Mouse (Mus musculus): ENCODE results near the gene Rsph9. TPM values are rescaled to one million over a fixed set of nuclear protein-coding genes. Genes with fewer than 3 reads are reported as not detected.

Gene Rsph9
- polyA plus RNA-seq, 1 experiment from 2014 or later = 62.7 TPM

DNA sequence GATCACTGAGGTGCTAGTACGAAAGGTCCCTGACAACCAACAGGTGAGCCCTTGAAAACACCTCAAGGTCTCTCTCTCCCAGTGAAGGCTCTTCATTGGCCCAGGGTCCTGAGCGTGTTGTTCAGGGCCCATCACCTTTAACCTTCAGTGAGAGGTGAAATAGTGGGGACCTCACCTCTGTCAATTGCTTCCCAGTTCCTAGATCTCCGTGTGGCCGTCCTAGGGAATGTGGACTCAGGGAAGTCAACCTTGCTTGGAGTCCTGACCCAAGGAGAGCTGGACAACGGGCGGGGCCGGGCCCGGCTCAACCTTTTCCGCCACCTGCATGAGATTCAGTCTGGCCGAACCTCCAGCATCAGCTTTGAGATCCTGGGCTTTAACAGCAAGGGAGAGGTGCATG, 20.8 kb upstream of the Rsph9 start:
- Histone ChIP-seq H3K4me3 (ENCODE audit: low read length) (no peak overlapping the region), H3K4me1 (ENCODE audit: control insufficient read depth, insufficient read depth, low read depth, low read length) (peaks cover 11% of the 10 kb centered on the region), H3K27ac (ENCODE audit: low read depth, low read length) (no peak overlapping the region), H3K9ac (ENCODE audit: low read depth, low read length) (no peak overlapping the region), H3K9me3 (ENCODE audit: control insufficient read depth, low read length) (no peaks in the 10 kb centered on the region), H3K4me2 (ENCODE audit: low read length) (no peak overlapping the region), H3K27me3 (replicated peaks; ENCODE audit: control insufficient read depth, insufficient read depth, low read length) (no peaks in the 10 kb centered on the region), H3K36me3 (ENCODE audit: control insufficient read depth, insufficient read depth, low read length) (peaks cover 34% of the 10 kb centered on the region)
- no peak for ATAC-seq
- WGBS = 97% methylated on average over 10 of the region's 10 CpGs

DNA sequence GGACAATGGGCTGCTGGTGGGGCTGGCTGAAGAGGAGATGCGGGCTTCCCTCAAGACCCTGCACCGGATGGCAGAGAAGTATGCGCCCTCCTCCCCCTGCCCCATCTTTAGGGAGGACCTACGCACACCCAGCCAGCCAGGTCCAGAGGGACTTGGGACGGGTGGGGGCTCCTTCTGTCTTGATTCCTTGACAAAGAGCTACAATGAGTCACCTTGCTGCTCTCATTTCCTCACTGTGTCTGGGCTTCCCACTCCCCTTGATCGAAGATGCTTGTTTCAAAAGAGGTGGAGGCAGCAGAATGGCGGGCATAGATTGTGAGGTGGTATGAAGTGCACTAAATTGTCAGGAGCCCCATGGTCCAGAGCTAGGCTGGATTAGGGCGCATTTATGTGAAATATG, 20.3 kb upstream of the Rsph9 start:
- Histone ChIP-seq H3K4me1 (ENCODE audit: control insufficient read depth, insufficient read depth, low read depth, low read length) (peaks cover 13% of the 10 kb centered on the region), H3K9ac (ENCODE audit: low read depth, low read length) (no peak overlapping the region), H3K27me3 (replicated peaks; ENCODE audit: control insufficient read depth, insufficient read depth, low read length) (no peaks in the 10 kb centered on the region), H3K4me3 (ENCODE audit: low read length) (no peak overlapping the region), H3K27ac (ENCODE audit: low read depth, low read length) (no peak overlapping the region), H3K9me3 (ENCODE audit: control insufficient read depth, low read length) (no peaks in the 10 kb centered on the region), H3K36me3 (ENCODE audit: control insufficient read depth, insufficient read depth, low read length) (peaks cover 31% of the 10 kb centered on the region), H3K4me2 (ENCODE audit: low read length) (no peak overlapping the region)
- 92% methylated on average over 8 of the region's 8 CpGs for WGBS
- no peak for ATAC-seq

DNA sequence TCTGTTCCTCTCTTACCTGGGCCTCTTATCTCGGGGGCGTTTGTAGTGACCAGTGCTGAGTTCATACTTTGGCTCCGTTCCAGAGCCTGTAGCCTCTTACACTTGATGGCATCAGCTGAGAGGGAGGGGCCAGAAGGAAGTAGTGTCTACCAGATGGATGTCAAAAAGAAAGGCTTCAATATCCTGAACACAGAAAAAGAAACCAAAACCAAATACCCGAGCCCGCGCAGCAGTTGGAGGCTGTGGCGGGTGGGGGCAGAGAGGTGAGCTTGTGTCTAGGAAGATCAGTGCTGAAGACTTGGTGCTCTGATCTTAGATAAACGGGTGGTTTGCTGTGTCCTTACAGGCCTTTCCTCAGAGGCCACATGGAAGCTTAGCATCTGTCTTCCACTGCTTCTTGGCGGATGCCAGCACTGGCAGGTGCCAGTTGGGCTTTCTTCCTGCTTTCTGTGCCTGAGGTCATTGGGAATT, 19.0 kb upstream of the Rsph9 start:
- no peak for ATAC-seq
- Histone ChIP-seq H3K36me3 (ENCODE audit: control insufficient read depth, insufficient read depth, low read length) (peaks cover 23% of the 10 kb centered on the region), H3K27ac (ENCODE audit: low read depth, low read length) (no peak overlapping the region), H3K9ac (ENCODE audit: low read depth, low read length) (no peak overlapping the region), H3K9me3 (ENCODE audit: control insufficient read depth, low read length) (no peaks in the 10 kb centered on the region), H3K27me3 (replicated peaks; ENCODE audit: control insufficient read depth, insufficient read depth, low read length) (no peaks in the 10 kb centered on the region), H3K4me3 (ENCODE audit: low read length) (no peak overlapping the region), H3K4me2 (ENCODE audit: low read length) (no peak overlapping the region), H3K4me1 (ENCODE audit: control insufficient read depth, insufficient read depth, low read depth, low read length) (peaks cover 13% of the 10 kb centered on the region)
- WGBS = 83% methylated on average over 9 of the region's 9 CpGs

DNA sequence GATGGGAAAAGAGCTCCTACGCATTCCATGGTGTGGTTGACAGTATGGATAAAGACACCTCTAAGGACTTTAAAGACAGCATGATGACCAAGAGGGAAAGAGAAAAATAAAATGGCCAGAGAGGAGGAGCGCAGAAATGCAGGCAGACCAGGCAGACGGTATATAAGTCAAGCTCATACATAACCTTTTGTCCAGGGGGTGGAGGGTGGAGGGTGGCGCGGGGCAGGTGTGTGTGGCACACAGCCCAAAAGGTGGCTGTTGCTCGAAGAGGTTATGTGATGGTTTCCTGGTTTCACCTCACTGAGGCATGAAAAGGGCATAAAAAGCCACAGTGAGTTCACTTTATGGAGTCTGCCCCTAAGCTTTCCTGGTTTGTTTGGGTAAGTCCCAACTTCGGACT, 18.5 kb upstream of the Rsph9 start:
- H3K27ac ChIP-seq (ENCODE audit: low read depth, low read length) = no peak overlapping the region
- H3K4me2 ChIP-seq (ENCODE audit: low read length) = no peak overlapping the region
- no peak for ATAC-seq
- no peaks in the 10 kb centered on the region for H3K27me3 ChIP-seq (replicated peaks; ENCODE audit: control insufficient read depth, insufficient read depth, low read length)
- WGBS = 94% methylated on average over 7 of the region's 7 CpGs
- peaks cover 13% of the 10 kb centered on the region for H3K4me1 ChIP-seq (ENCODE audit: control insufficient read depth, insufficient read depth, low read depth, low read length)
- no peak overlapping the region for H3K4me3 ChIP-seq (ENCODE audit: low read length)
- H3K36me3 ChIP-seq (ENCODE audit: control insufficient read depth, insufficient read depth, low read length) = peaks cover 18% of the 10 kb centered on the region
- H3K9ac ChIP-seq (ENCODE audit: low read depth, low read length) = no peak overlapping the region
- H3K9me3 ChIP-seq (ENCODE audit: control insufficient read depth, low read length) = no peaks in the 10 kb centered on the region

DNA sequence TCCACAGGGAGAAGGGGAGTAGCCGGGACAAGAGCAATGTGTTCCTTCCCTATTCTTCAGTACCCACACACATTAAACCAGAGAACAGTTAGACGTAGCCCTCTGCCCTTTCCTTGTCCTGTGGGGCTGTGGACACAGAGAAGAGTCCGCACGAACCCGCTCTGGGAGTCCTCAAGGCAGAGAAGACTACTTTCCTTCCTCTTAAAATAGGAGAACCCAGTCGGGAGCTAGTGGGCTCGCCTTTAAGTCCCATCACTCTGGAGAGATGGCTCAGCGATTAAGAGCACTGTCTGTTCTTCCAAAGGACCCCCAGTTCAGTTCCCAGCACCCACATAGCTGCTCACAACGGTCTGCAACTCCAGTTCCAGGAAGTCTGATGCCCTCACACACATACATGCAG, 17.7 kb upstream of the Rsph9 start:
- peaks cover 13% of the 10 kb centered on the region for H3K4me1 ChIP-seq (ENCODE audit: control insufficient read depth, insufficient read depth, low read depth, low read length)
- no peak overlapping the region for H3K27ac ChIP-seq (ENCODE audit: low read depth, low read length)
- peak overlapping the region; percentile 81 for H3K4me2 ChIP-seq (ENCODE audit: low read length)
- no peaks in the 10 kb centered on the region for H3K9me3 ChIP-seq (ENCODE audit: control insufficient read depth, low read length)
- peak overlapping the region; percentile 84 for H3K9ac ChIP-seq (ENCODE audit: low read depth, low read length)
- H3K27me3 ChIP-seq (replicated peaks; ENCODE audit: control insufficient read depth, insufficient read depth, low read length) = no peaks in the 10 kb centered on the region
- peak overlapping the region; percentile 75 for H3K4me3 ChIP-seq (ENCODE audit: low read length)
- ATAC-seq = no peak
- WGBS = 57% methylated on average over 9 of the region's 9 CpGs
- peaks cover 10% of the 10 kb centered on the region; the same call in 1 of the 2 replicates for H3K36me3 ChIP-seq (ENCODE audit: control insufficient read depth, insufficient read depth, low read length)

DNA sequence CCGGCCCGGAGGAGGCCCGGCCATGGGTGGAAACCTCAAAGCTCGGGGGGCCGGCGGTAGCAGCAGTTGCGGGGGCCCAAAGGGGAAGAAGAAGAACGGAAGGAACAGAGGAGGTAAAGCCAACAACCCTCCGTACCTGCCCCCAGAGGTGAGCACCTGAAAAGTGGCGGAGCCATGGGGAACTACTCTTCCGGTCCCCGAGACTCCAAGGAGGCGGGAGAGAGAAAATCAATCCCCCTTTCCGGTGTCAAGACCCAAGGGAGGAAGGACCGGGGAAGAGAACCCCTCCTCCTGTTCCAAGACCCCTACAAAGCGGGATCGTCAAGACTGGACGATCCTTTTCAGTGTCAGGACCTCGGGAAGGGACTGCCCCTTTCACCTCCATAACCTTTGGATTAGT, 17.2 kb upstream of the Rsph9 start:
- Histone ChIP-seq H3K9ac (ENCODE audit: low read depth, low read length) (peak overlapping the region; percentile 84), H3K4me3 (ENCODE audit: low read length) (peak overlapping the region; percentile 75), H3K9me3 (ENCODE audit: control insufficient read depth, low read length) (no peaks in the 10 kb centered on the region), H3K27me3 (replicated peaks; ENCODE audit: control insufficient read depth, insufficient read depth, low read length) (no peaks in the 10 kb centered on the region), H3K4me2 (ENCODE audit: low read length) (peak overlapping the region; percentile 81), H3K4me1 (ENCODE audit: control insufficient read depth, insufficient read depth, low read depth, low read length) (peaks cover 13% of the 10 kb centered on the region), H3K36me3 (ENCODE audit: control insufficient read depth, insufficient read depth, low read length) (peaks cover 10% of the 10 kb centered on the region; the same call in 1 of the 2 replicates), H3K27ac (ENCODE audit: low read depth, low read length) (peak overlapping the region; percentile 76)
- ATAC-seq = peak; percentile 43
- WGBS = 0% methylated on average over 18 of the region's 19 CpGs

DNA sequence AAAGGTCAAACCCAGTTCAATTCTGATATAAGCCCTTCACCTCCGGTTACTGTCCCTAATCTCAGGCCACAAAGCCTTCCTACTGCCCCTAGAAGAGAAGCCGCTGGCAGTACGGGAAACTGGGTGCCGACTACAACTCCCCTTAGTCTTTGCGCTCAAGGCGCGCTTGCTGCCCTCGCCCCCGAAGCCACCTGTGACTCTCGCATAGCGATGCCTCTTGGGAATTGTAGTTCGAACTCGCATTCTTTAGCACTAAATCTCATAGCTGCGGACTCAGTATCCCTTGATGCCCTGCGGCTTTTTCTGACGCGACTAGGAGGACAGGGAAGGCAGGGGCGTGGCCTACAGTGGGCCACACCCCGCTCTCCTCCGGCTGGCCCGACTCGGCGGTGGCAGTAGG, 16.7 kb upstream of the Rsph9 start, which contains the start of gene Gtpbp2:
Gene Gtpbp2 (plus strand): TSS at position 347 of the 400 bp plus-strand sequence.
- Histone ChIP-seq H3K4me2 (ENCODE audit: low read length) (peak within 1 kb of the TSS; percentile 81), H3K4me3 (ENCODE audit: low read length) (peak within 1 kb of the TSS; percentile 75), H3K36me3 (ENCODE audit: control insufficient read depth, insufficient read depth, low read length) (peaks cover 10% of the 10 kb centered on the region; the same call in 1 of the 2 replicates), H3K9me3 (ENCODE audit: control insufficient read depth, low read length) (no peaks in the 10 kb centered on the region), H3K4me1 (ENCODE audit: control insufficient read depth, insufficient read depth, low read depth, low read length) (peaks cover 13% of the 10 kb centered on the region), H3K27me3 (replicated peaks; ENCODE audit: control insufficient read depth, insufficient read depth, low read length) (no peaks in the 10 kb centered on the region), H3K9ac (ENCODE audit: low read depth, low read length) (peak within 1 kb of the TSS; percentile 84), H3K27ac (ENCODE audit: low read depth, low read length) (peak within 1 kb of the TSS; percentile 79)
- ATAC-seq = peak; percentile 96
- under 1% methylated on average over 17 of the region's 23 CpGs for WGBS

DNA sequence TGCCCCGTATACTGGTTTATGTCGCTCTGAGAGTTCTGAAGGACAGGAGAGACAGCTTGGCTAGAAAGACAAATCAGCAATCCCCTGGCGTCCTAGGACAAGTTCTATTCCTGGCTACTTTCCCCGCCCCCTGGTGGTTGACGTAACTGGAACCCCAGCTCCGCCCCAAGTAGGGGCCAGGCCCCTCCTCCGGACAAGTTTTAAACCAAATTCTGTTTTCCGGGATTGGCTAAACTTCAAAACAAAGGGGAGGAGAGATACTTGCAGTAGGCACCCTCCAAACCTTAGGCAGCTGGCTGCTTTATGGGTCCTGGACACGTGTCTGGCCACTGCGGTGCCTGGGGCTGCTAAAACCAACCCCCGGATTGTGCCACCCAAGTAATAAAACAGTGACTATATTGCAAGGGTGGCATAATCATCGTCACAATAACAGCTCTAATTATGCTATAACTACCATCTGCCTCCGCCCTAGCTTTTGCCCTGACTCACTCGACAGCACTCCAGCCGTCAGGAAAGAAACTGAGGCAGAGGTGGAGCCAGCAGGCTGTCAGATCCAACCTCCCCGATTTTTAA, 16.2 kb upstream of the Rsph9 start:
- peak overlapping the region; percentile 73 for H3K4me2 ChIP-seq (ENCODE audit: low read length)
- peak overlapping the region; percentile 71 for H3K9ac ChIP-seq (ENCODE audit: low read depth, low read length)
- ATAC-seq = peak; percentile 48
- peaks cover 8% of the 10 kb centered on the region; the same call in 1 of the 2 replicates for H3K36me3 ChIP-seq (ENCODE audit: control insufficient read depth, insufficient read depth, low read length)
- H3K4me1 ChIP-seq (ENCODE audit: control insufficient read depth, insufficient read depth, low read depth, low read length) = peaks cover 13% of the 10 kb centered on the region
- H3K27me3 ChIP-seq (replicated peaks; ENCODE audit: control insufficient read depth, insufficient read depth, low read length) = no peaks in the 10 kb centered on the region
- H3K9me3 ChIP-seq (ENCODE audit: control insufficient read depth, low read length) = no peaks in the 10 kb centered on the region
- under 1% methylated on average over 16 of the region's 16 CpGs for WGBS
- H3K27ac ChIP-seq (ENCODE audit: low read depth, low read length) = peak overlapping the region; percentile 79
- peak overlapping the region; percentile 75 for H3K4me3 ChIP-seq (ENCODE audit: low read length)

DNA sequence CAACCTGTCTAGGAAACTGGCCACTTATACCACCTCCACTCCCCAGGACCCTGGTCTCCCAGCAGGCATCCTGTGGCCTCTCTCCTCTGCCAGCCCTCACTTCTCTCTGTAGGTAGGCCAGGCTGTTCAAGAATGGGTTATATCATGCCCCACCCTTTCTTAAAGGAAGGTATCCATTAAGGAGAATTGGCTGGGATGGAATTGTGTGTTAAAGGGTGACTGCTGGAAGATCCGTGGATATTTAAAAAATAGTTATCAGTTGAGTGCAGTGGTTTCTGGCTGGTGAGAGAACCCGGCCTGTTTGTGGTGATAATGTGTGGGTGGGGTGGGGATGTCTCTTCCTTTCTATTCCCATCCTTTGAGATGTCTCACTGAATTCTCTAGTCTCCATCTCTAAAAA, 15.2 kb upstream of the Rsph9 start:
- no peaks in the 10 kb centered on the region for H3K27me3 ChIP-seq (replicated peaks; ENCODE audit: control insufficient read depth, insufficient read depth, low read length)
- H3K4me1 ChIP-seq (ENCODE audit: control insufficient read depth, insufficient read depth, low read depth, low read length) = peaks cover 13% of the 10 kb centered on the region
- H3K27ac ChIP-seq (ENCODE audit: low read depth, low read length) = no peak overlapping the region
- no peak for ATAC-seq
- H3K9ac ChIP-seq (ENCODE audit: low read depth, low read length) = no peak overlapping the region
- 70% methylated on average over 2 of the region's 2 CpGs for WGBS
- no peak overlapping the region for H3K4me3 ChIP-seq (ENCODE audit: low read length)
- no peaks in the 10 kb centered on the region for H3K9me3 ChIP-seq (ENCODE audit: control insufficient read depth, low read length)
- no peak overlapping the region for H3K4me2 ChIP-seq (ENCODE audit: low read length)
- H3K36me3 ChIP-seq (ENCODE audit: control insufficient read depth, insufficient read depth, low read length) = peaks cover 2% of the 10 kb centered on the region; the same call in 1 of the 2 replicates
